Mouse (Mus musculus): ENCODE measurements around the gene Ogfrl1.

The Ogfrl1 gene

DNA sequence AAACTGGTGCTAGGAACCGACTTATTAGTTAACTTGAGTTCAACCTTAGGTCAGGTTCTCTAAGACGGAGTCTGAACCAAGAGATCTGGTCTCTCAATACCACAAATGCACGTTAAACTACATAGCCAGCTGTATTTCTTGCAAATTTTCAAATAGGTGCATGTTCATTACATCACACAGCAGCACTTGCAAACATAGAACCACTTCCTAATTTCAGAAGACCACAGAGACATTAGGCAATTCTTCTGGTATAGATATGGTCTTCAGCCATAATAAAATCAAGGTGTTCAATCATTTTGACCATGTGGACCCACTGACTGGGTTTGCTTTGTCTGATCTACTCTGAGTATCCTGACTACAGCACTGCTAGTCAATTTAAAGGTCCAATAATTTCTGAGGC is 51.9 kb downstream of the Ogfrl1 start:
- DNase-seq: no peak

DNA sequence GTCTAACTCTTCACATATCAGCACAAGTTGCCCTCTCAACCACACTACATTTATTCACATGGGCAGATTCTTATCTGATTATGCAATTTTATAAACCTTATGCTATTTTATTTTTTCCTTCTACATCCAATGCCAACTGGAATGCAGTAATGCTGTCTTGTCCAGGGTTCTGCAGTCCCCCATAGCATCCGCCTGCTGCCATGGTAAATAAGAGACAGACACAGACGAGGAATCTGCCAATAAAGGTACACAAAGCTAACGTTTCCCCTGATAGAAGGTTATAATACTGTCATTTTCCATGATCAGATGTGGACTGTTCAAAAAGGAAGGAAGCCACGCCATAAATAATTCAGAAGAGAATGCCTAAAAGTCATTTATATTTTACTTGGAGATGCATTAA is 54.7 kb downstream of the Ogfrl1 start:
- no peak for DNase-seq

DNA sequence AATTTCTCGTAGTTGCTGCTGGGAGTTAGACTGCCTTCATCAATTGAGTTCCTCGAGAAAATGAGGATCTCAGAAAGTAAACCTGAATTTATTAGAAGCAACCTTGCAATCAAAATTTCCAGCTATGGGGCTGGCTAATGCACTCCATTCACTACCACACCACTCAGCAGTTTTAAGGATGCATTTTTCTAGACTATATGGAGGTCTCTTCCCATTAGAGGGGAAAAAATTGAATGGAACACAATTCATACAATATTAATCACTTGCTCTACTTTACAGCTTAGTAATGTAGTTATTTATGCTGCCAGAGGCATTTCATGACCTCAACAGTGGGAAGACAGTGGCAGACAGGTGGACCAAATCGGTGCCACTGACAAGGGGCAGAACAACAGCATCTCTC is 55.3 kb downstream of the Ogfrl1 start:
- no peak for DNase-seq

DNA sequence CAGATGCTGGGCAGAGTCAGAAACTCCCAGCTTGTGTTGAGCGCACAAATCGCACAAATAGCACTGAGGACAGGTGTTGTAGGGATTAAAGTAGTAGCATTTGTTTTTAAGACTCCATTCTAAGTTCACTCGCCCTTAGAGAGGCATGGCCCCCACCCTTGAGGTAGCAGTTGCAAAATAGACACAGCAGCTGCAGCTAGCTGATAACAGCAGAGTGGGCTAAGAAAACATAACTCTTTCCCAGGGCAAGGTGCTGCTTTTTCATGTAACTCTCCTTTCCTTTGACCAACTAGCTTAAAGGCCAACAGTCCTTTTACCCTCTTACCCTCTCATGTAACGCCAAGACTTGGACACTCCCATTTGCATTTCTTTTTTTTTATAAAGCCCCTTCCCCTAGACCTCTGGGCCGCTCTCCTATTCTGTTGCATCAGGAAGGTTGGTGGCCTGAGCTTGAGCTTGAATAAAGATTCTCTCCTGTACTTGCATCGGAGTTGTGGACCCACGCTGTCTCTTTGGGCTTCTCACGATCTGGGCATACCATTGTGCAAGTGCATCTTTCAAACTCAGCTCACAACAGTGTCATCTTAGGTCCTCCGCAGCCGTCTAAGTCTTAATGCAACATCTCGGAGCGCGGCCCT is 61.7 kb downstream of the Ogfrl1 start:
- no peak for DNase-seq

DNA sequence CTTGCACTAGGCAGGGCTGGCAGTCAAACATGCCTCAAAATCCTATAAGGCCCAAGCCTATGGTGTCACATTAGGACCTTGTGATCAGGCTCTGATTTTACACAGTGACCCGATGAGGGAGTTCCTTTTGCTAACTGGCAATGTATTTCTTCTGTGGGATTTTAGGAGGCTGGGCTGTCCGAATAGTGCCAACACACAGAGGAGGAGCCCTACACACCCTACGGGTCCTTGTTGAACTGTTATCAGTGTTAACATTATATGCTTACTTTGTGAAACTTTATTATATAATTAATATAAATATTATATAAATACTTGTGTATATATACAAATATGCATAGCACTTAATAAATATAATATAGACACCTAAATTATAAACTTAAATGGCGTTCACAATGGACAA is 62.5 kb downstream of the Ogfrl1 start:
- DNase-seq: no peak

DNA sequence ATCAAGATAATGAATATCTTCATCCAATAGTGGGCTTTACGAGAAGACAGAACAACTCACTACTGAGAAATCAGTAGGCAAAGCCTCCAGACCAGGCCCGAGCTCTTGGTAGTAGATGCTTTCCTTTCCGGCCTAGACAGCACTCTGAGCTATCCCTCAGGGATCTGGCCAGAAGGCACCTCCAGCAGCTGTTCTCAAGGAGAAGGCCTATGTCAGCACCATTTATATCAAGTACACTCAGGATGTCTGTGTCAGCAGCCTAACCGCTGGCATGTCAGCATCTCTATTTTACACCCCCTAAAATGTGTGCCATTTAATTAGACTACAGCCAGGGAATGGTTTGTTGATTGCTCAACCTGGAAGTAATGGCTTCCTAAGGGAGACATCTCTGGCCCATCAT is 65.4 kb downstream of the Ogfrl1 start:
- DNase-seq: no peak

DNA sequence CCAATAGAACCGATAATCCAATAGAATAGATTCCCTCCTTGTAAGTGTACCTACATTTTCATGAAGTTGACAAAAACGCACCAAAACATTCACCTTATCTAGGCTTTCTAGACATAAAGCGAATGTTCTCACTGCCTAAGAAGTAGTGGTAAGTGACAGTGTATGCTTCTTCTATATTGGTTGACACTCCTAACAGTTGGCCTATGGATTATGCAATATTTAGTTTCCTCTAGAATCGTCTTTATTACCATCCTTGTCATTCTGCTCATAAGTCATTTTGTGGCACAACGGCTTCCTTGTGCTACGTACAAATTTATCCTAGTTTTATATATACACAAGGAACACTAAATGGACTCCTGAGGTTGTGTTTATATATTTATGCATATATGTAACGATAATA is 72.4 kb downstream of the Ogfrl1 start:
- DNase-seq: no peak

DNA sequence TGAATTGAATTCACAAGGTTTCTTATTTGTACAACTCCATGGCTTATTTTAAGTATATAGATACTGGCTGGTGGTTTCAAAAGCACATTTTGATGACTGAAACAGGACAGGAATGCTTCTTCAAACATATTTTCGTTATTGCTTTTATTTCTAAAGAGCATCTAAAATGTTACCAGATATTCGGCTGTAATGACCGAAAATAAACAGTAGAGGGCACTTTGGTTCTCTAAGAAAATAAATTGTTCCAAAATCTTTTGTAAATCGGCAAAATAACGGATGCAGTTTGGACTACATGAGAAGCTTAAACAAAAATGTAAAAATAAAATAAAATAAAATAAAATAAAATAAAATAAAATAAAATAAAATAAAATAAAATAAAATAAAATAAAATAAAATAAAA is 73.3 kb downstream of the Ogfrl1 start:
- DNase-seq: peak; percentile 71

DNA sequence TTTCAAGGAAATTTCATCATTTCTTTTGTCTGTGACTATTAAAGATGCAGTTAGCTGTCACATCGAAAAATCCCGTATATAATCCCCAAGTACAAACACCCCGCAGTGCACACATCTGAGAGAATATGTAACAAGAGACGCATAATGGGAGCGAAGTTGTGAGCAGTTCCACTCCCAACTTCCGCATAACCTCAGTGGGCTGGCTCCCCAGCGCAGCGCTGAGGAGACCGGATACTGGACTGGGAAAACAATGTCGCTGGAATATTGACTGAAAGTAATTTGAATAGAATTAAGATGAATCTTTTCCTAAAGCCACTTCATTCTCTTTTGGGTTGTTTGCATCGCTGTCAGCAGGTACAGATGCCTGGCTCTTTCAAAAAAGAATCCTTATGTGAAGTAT is 74.3 kb downstream of the Ogfrl1 start:
- no peak for DNase-seq

DNA sequence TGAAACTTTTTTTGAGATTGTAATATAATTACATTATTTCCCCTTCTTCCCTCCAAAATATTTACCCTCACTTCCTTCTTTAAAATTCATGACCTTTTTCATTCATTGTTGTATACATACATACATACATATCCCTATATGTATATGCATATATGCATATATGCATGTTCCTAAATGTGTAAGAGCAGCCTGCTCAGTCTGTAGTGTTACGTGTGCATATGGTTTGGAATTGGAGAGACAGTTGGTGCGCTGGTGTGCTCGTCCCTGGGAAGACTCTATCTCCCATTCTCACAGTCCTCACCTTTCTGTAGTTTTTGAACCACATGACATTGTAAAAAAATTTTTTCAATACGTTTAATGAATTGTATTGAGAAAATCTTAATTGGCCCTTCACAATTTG is 75.4 kb downstream of the Ogfrl1 start:
- DNase-seq: no peak

DNA sequence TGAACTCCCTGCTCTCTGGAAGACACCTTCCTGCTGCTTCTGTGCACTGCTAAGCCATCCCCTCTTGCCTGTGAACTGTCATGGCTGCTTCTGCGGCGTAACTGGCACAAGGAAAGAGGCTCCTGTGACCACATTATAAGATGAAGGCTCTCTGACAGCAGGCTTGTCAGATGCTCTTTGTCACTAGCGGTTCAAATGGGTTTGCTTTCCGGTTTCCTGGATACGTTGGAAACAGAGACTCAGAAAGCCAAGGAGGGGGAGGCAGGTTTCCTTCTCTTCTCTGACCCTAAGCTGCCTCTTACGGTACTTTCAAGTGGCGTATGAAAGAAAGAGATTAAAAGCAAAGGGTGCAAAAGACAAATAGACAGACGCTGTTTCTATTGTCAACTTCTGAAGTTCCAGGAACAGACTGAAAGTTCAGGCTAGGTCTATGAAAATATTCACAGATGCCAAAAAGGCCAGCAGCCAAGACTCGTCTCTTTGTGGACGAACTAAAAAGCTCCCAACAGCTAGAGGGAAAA is 76.2 kb downstream of the Ogfrl1 start:
- peak; percentile 13 for DNase-seq

DNA sequence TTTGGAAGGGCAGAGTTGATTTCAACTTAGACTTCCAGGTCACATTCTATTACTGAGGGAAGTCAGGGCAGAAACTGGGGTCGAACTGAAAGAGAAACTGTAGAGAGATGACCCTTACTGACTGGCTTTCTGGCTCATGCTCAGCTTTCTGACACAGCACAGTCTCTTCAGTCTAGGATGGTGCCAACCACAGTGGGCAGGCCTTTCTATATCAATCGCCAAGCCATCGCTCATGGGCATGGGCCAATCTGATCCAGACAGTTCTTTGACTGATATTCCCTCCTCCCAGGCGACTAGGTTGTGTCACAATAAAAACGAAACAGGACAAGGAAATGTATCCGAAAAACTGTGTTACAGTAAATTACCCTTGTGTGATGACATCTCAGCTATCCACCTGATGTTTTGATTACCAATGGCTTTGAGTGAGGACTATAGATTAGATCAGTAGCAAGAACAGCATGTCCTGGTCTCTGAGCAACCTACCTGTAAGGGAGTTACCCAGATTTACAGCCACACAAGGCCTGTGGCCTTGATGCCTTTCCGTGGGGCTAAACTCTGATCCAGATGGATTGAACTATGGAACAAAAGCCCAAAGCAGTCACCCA is 76.9 kb downstream of the Ogfrl1 start:
- no peak for DNase-seq
